Mouse (Mus musculus): ENCODE data around the gene Syna. TPM values are rescaled to one million over a fixed set of nuclear protein-coding genes. Genes with fewer than 3 reads are reported as not detected.

Syna gene
- polyA plus RNA-seq, 1 experiment, result 0.69 TPM

DNA sequence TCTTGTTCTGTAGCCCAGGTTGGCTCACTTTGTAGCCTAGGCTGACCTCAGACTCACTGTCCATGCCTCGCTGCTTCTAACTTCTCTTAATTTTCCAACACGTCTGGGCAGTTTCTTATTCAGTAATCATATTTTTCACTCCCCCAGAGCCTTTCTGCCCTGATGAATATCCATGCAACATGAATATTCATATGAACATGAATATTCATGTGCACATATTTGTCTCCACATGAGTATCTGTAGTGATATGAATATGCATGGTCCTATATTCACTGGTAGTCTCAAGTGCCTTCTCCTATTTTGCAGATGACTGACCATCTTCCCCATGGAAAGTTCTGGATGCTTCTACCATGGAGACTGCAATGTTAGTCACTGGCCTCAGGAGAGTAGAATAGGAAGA lies 38.8 kb downstream of the Syna start:
- Histone ChIP-seq H3K27ac (ENCODE audit: insufficient read depth, low read length) (no peak overlapping the region), H3K36me3 (ENCODE audit: control insufficient read depth, insufficient read depth, low read length, poor library complexity, severe bottlenecking) (no peaks in the 10 kb centered on the region), H3K4me1 (ENCODE audit: control insufficient read depth, insufficient read depth, low read length) (no peaks in the 10 kb centered on the region), H3K9ac (ENCODE audit: low read depth, poor library complexity, severe bottlenecking) (no peak overlapping the region), H3K27me3 (ENCODE audit: control insufficient read depth, insufficient read depth, low read length, poor library complexity, severe bottlenecking) (no peaks in the 10 kb centered on the region), H3K4me3 (ENCODE audit: low read depth, low read length) (no peak overlapping the region), H3K9me3 (replicated peaks; ENCODE audit: control insufficient read depth, insufficient read depth, low read length, poor library complexity, severe bottlenecking) (no peaks in the 10 kb centered on the region)
- TF ChIP-seq CTCF (IDR thresholded peaks at IDR 0.05; ENCODE audit: low read depth, low read length) (no peak), EP300 (IDR thresholded peaks at IDR 0.05; ENCODE audit: insufficient read depth, low read depth, low read length) (no peak), POLR2A (IDR thresholded peaks at IDR 0.05; ENCODE audit: insufficient read depth, low read length) (no peak)

- TF ChIP-seq POLR2A (IDR thresholded peaks at IDR 0.05; ENCODE audit: insufficient read depth, low read length), result no peak
- no peak for TF ChIP-seq EP300 (IDR thresholded peaks at IDR 0.05; ENCODE audit: insufficient read depth, low read depth, low read length)
- no peak for TF ChIP-seq CTCF (IDR thresholded peaks at IDR 0.05; ENCODE audit: low read depth, low read length)
- Histone ChIP-seq H3K36me3 (ENCODE audit: control insufficient read depth, insufficient read depth, low read length, poor library complexity, severe bottlenecking) (no peaks in the 10 kb centered on the region), H3K9me3 (replicated peaks; ENCODE audit: control insufficient read depth, insufficient read depth, low read length, poor library complexity, severe bottlenecking) (no peaks in the 10 kb centered on the region), H3K4me3 (ENCODE audit: low read depth, low read length) (no peak overlapping the region), H3K27ac (ENCODE audit: insufficient read depth, low read length) (no peak overlapping the region), H3K9ac (ENCODE audit: low read depth, poor library complexity, severe bottlenecking) (no peak overlapping the region), H3K4me1 (ENCODE audit: control insufficient read depth, insufficient read depth, low read length) (no peaks in the 10 kb centered on the region), H3K27me3 (ENCODE audit: control insufficient read depth, insufficient read depth, low read length, poor library complexity, severe bottlenecking) (no peaks in the 10 kb centered on the region)
Observed at GRCm38 (mm10) chr5:134520120-134520519, 39.9 kb downstream of the Syna start.

DNA sequence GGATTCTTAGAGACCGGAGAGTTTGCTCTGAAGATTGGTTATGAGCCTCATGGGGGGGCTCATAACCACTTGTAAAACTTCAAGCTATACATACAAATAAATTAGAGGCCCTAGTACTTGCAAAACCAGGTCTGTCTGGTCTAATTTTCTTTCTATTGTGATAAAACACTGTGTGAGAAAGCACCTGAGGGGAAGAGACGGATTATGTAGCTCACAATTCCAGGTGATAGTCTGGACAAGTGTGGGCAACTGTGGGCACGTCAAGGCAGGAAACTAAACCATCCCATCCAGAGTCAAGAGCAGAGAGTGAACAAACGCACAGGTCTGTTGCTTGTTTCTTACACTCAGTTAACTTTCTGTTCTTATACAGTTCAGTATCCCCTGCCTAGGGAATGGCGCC lies 40.5 kb downstream of the Syna start:
- no peak overlapping the region for H3K4me3 ChIP-seq (ENCODE audit: low read depth, low read length)
- no peaks in the 10 kb centered on the region for H3K4me1 ChIP-seq (ENCODE audit: control insufficient read depth, insufficient read depth, low read length)
- no peaks in the 10 kb centered on the region for H3K36me3 ChIP-seq (ENCODE audit: control insufficient read depth, insufficient read depth, low read length, poor library complexity, severe bottlenecking)
- H3K27me3 ChIP-seq (ENCODE audit: control insufficient read depth, insufficient read depth, low read length, poor library complexity, severe bottlenecking), result no peaks in the 10 kb centered on the region
- no peak overlapping the region for H3K9ac ChIP-seq (ENCODE audit: low read depth, poor library complexity, severe bottlenecking)
- H3K9me3 ChIP-seq (replicated peaks; ENCODE audit: control insufficient read depth, insufficient read depth, low read length, poor library complexity, severe bottlenecking), result no peaks in the 10 kb centered on the region
- no peak overlapping the region; the same call in 1 of the 2 replicates for H3K27ac ChIP-seq (ENCODE audit: insufficient read depth, low read length)
- TF ChIP-seq CTCF (IDR thresholded peaks at IDR 0.05; ENCODE audit: low read depth, low read length), result no peak
- TF ChIP-seq EP300 (IDR thresholded peaks at IDR 0.05; ENCODE audit: insufficient read depth, low read depth, low read length), result no peak
- no peak for TF ChIP-seq POLR2A (IDR thresholded peaks at IDR 0.05; ENCODE audit: insufficient read depth, low read length)

GRCm38 (mm10) chr5:134512086-134512485 lies 47.9 kb downstream of the Syna start:
- Histone ChIP-seq H3K27ac (ENCODE audit: insufficient read depth, low read length) (no peak overlapping the region), H3K27me3 (ENCODE audit: control insufficient read depth, insufficient read depth, low read length, poor library complexity, severe bottlenecking) (no peaks in the 10 kb centered on the region), H3K4me1 (ENCODE audit: control insufficient read depth, insufficient read depth, low read length) (no peaks in the 10 kb centered on the region), H3K4me3 (ENCODE audit: low read depth, low read length) (no peak overlapping the region), H3K9ac (ENCODE audit: low read depth, poor library complexity, severe bottlenecking) (no peak overlapping the region), H3K36me3 (ENCODE audit: control insufficient read depth, insufficient read depth, low read length, poor library complexity, severe bottlenecking) (no peaks in the 10 kb centered on the region), H3K9me3 (replicated peaks; ENCODE audit: control insufficient read depth, insufficient read depth, low read length, poor library complexity, severe bottlenecking) (no peaks in the 10 kb centered on the region)
- TF ChIP-seq EP300 (IDR thresholded peaks at IDR 0.05; ENCODE audit: insufficient read depth, low read depth, low read length) (no peak), POLR2A (IDR thresholded peaks at IDR 0.05; ENCODE audit: insufficient read depth, low read length) (no peak), CTCF (IDR thresholded peaks at IDR 0.05; ENCODE audit: low read depth, low read length) (no peak)

GRCm38 (mm10) chr5:134510266-134510665 lies 49.7 kb downstream of the Syna start:
- no peaks in the 10 kb centered on the region for H3K9me3 ChIP-seq (replicated peaks; ENCODE audit: control insufficient read depth, insufficient read depth, low read length, poor library complexity, severe bottlenecking)
- H3K4me1 ChIP-seq (ENCODE audit: control insufficient read depth, insufficient read depth, low read length), result no peaks in the 10 kb centered on the region
- H3K27me3 ChIP-seq (ENCODE audit: control insufficient read depth, insufficient read depth, low read length, poor library complexity, severe bottlenecking), result no peaks in the 10 kb centered on the region
- H3K27ac ChIP-seq (ENCODE audit: insufficient read depth, low read length), result no peak overlapping the region
- H3K36me3 ChIP-seq (ENCODE audit: control insufficient read depth, insufficient read depth, low read length, poor library complexity, severe bottlenecking), result no peaks in the 10 kb centered on the region
- no peak overlapping the region for H3K9ac ChIP-seq (ENCODE audit: low read depth, poor library complexity, severe bottlenecking)
- no peak overlapping the region for H3K4me3 ChIP-seq (ENCODE audit: low read depth, low read length)
- TF ChIP-seq POLR2A (IDR thresholded peaks at IDR 0.05; ENCODE audit: insufficient read depth, low read length), result no peak
- no peak for TF ChIP-seq CTCF (IDR thresholded peaks at IDR 0.05; ENCODE audit: low read depth, low read length)
- no peak for TF ChIP-seq EP300 (IDR thresholded peaks at IDR 0.05; ENCODE audit: insufficient read depth, low read depth, low read length)

GRCm38 (mm10) chr5:134508965-134509364 lies 51.0 kb downstream of the Syna start:
- Histone ChIP-seq H3K27ac (ENCODE audit: insufficient read depth, low read length) (no peak overlapping the region), H3K36me3 (ENCODE audit: control insufficient read depth, insufficient read depth, low read length, poor library complexity, severe bottlenecking) (no peaks in the 10 kb centered on the region), H3K4me3 (ENCODE audit: low read depth, low read length) (no peak overlapping the region), H3K4me1 (ENCODE audit: control insufficient read depth, insufficient read depth, low read length) (no peaks in the 10 kb centered on the region), H3K9me3 (replicated peaks; ENCODE audit: control insufficient read depth, insufficient read depth, low read length, poor library complexity, severe bottlenecking) (no peaks in the 10 kb centered on the region), H3K27me3 (ENCODE audit: control insufficient read depth, insufficient read depth, low read length, poor library complexity, severe bottlenecking) (no peaks in the 10 kb centered on the region), H3K9ac (ENCODE audit: low read depth, poor library complexity, severe bottlenecking) (no peak overlapping the region)
- TF ChIP-seq EP300 (IDR thresholded peaks at IDR 0.05; ENCODE audit: insufficient read depth, low read depth, low read length) (no peak), CTCF (IDR thresholded peaks at IDR 0.05; ENCODE audit: low read depth, low read length) (no peak), POLR2A (IDR thresholded peaks at IDR 0.05; ENCODE audit: insufficient read depth, low read length) (no peak)

Other genes starting within 250 kb of the Syna start
- gene Gtf2i, start 245.4 kb downstream of the Syna start, polyA plus RNA-seq (2011; ENCODE audit: insufficient read depth, insufficient read length, low read depth, missing spikeins), result 240 and 242 TPM in 2 replicates
- 91.5 and 94.2 TPM in 2 replicates for gene Gtf2ird1, start 103.5 kb downstream of the Syna start, polyA plus RNA-seq (2011; ENCODE audit: insufficient read depth, insufficient read length, low read depth, missing spikeins)
- gene Clip2, start 7.7 kb downstream of the Syna start, polyA plus RNA-seq (2011; ENCODE audit: insufficient read depth, insufficient read length, low read depth, missing spikeins), result 5.4 and 5.6 TPM in 2 replicates
- gene Rfc2, start 21.2 kb upstream of the Syna start, polyA plus RNA-seq (2011; ENCODE audit: insufficient read depth, insufficient read length, low read depth, missing spikeins), result 121 and 122 TPM in 2 replicates
- gene Lat2, start 54.9 kb upstream of the Syna start, polyA plus RNA-seq (2011; ENCODE audit: insufficient read depth, insufficient read length, low read depth, missing spikeins), result 2.2 and 2.6 TPM in 2 replicates
- 304 and 309 TPM in 2 replicates for gene Eif4h, start 79.3 kb upstream of the Syna start, polyA plus RNA-seq (2011; ENCODE audit: insufficient read depth, insufficient read length, low read depth, missing spikeins)
- 17.9 and 19.1 TPM in 2 replicates for gene Limk1, start 128.4 kb upstream of the Syna start, polyA plus RNA-seq (2011; ENCODE audit: insufficient read depth, insufficient read length, low read depth, missing spikeins)
- 1.9 and 2.2 TPM in 2 replicates for gene Eln, start 187.2 kb upstream of the Syna start, polyA plus RNA-seq (2011; ENCODE audit: insufficient read depth, insufficient read length, low read depth, missing spikeins)

All from ES-Bruce4 (cell line).